Mouse (Mus musculus) embryonic fibroblast, embryonic 13.5 days (primary cell): ENCODE measurements around the gene P2ry6. TPM values are rescaled to one million over a fixed set of nuclear protein-coding genes. Genes with fewer than 3 reads are reported as not detected.

Experiments
- H3K27ac ChIP-seq: 2 replicates; pipeline ENCODE4 v1.5.1; 2012; ENCODE audit warnings: low read length, control low read depth, inconsistent platforms; ENCODE audit not compliant: insufficient read depth
- H3K4me1 ChIP-seq: 2 replicates; pipeline ENCODE4 v1.6.1; 2011; ENCODE audit warnings: low read length; ENCODE audit not compliant: control insufficient read depth, insufficient read depth
- H3K4me3 ChIP-seq: 2 replicates; pipeline ENCODE4 v1.5.1; 2011; ENCODE audit warnings: mild to moderate bottlenecking, control low read depth, low read length; ENCODE audit not compliant: insufficient read depth
- CTCF ChIP-seq: IDR thresholded peaks from 2 replicates; pipeline ENCODE4 v1.5.1; 2011; ENCODE audit warnings: mild to moderate bottlenecking, control low read depth, low read length, moderate library complexity, borderline replicate concordance; ENCODE audit not compliant: insufficient read depth
- POLR2A ChIP-seq: IDR thresholded peaks from 2 replicates; pipeline ENCODE4 v1.6.1; 2011; ENCODE audit warnings: low read depth, mild to moderate bottlenecking, control low read depth, low read length, moderate library complexity
- polyA plus RNA-seq: library from polyadenylated mRNA; stranded (reverse); fragments of >200 nt; gene quantifications from 2 replicates; pipeline ENCODE4 v1.2.4, GENCODE M21; 2011; ENCODE audit warnings: low read depth; ENCODE audit not compliant: missing spikeins, insufficient read length

The P2ry6 gene
- polyA plus RNA-seq, 1 experiment, result 1.4 TPM

- Histone ChIP-seq H3K4me3 (no peak overlapping the region), H3K4me1 (peaks cover 9% of the 10 kb centered on the region), H3K27ac (no peak overlapping the region)
- TF ChIP-seq CTCF (no peak), POLR2A (no peak)
Measured at GRCm38 (mm10) chr7:100944738-100945137, 29.7 kb downstream of the P2ry6 start.

- peak overlapping the region; percentile 79 for H3K27ac ChIP-seq
- TF ChIP-seq CTCF (no peak), POLR2A (no peak)
- peaks cover 9% of the 10 kb centered on the region for H3K4me1 ChIP-seq
- H3K4me3 ChIP-seq, result no peak overlapping the region
Measured at GRCm38 (mm10) chr7:100944306-100944705, 30.1 kb downstream of the P2ry6 start.

- TF ChIP-seq CTCF (peak; percentile 83), POLR2A (no peak; the same call in 1 of the 2 replicates)
- H3K27ac ChIP-seq, result peak overlapping the region; percentile 79
Measured at GRCm38 (mm10) chr7:100942789-100943615, 31.4 kb downstream of the P2ry6 start.

GRCm38 (mm10) chr7:100941169-100941568 is 33.3 kb downstream of the P2ry6 start:
- H3K4me3 ChIP-seq, result no peak overlapping the region
- no peak for TF ChIP-seq POLR2A
- TF ChIP-seq CTCF, result no peak
- H3K27ac ChIP-seq, result no peak overlapping the region
- H3K4me1 ChIP-seq, result peaks cover 9% of the 10 kb centered on the region

More at GRCm38 (mm10) chr7:100942789-100943615, 31.4 kb downstream of the P2ry6 start:
- H3K4me1 ChIP-seq, result peaks cover 9% of the 10 kb centered on the region
- H3K4me3 ChIP-seq, result no peak overlapping the region

- Histone ChIP-seq H3K4me3 (no peak overlapping the region), H3K4me1 (peaks cover 4% of the 10 kb centered on the region; the same call in 1 of the 2 replicates), H3K27ac (no peak overlapping the region)
- TF ChIP-seq CTCF, result no peak
- TF ChIP-seq POLR2A, result no peak
Measured at GRCm38 (mm10) chr7:100938106-100938505, 36.3 kb downstream of the P2ry6 start.

- no peak overlapping the region for H3K27ac ChIP-seq
- no peak overlapping the region for H3K4me3 ChIP-seq
- no peak for TF ChIP-seq POLR2A
- no peak for TF ChIP-seq CTCF
- no peaks in the 10 kb centered on the region for H3K4me1 ChIP-seq
Measured at GRCm38 (mm10) chr7:100937481-100937880, 37.0 kb downstream of the P2ry6 start.

GRCm38 (mm10) chr7:100933520-100933919 is 40.9 kb downstream of the P2ry6 start:
- H3K4me3 ChIP-seq, result no peak overlapping the region
- H3K4me1 ChIP-seq, result no peaks in the 10 kb centered on the region
- TF ChIP-seq POLR2A (no peak), CTCF (no peak)
- H3K27ac ChIP-seq, result no peak overlapping the region

GRCm38 (mm10) chr7:100932481-100933007 is 41.9 kb downstream of the P2ry6 start:
- Histone ChIP-seq H3K27ac (peak overlapping the region; percentile 84), H3K4me3 (peak overlapping the region; percentile 56), H3K4me1 (no peaks in the 10 kb centered on the region)
- TF ChIP-seq POLR2A (peak; percentile 54), CTCF (peak; percentile 68)

- Histone ChIP-seq H3K4me3 (peak within 1 kb of the TSS; percentile 60), H3K27ac (peak within 1 kb of the TSS; percentile 98), H3K4me1 (no peaks in the 10 kb centered on the region)
- TF ChIP-seq POLR2A, result peak; percentile 99
- no peak for TF ChIP-seq CTCF
Measured at GRCm38 (mm10) chr7:100931926-100932480, 42.4 kb downstream of the P2ry6 start, which contains the start of gene Arhgef17. Gene Arhgef17, minus strand, starts transcription at chr7:100932107.

GRCm38 (mm10) chr7:100931316-100931925 is 43.0 kb downstream of the P2ry6 start:
- Histone ChIP-seq H3K4me1 (no peaks in the 10 kb centered on the region), H3K4me3 (peak overlapping the region; percentile 60), H3K27ac (peak overlapping the region; percentile 98)
- TF ChIP-seq POLR2A, result no peak; the same call in 1 of the 2 replicates
- no peak for TF ChIP-seq CTCF
